Mouse (Mus musculus) midbrain, embryonic 12.5 days (tissue): ENCODE data around the gene Relt. TPM values are rescaled to one million over a fixed set of nuclear protein-coding genes. Genes with fewer than 3 reads are reported as not detected.

Experiments used
- ATAC-seq: fragments of 200-750 bp; cut with Nextera tagmentation; 2 replicates; pipeline ENCODE4 v1.8.0; 2017; ENCODE audit warnings: low read depth, moderate TSS enrichment, moderate library complexity; ENCODE audit not compliant: low FRiP score
- H3K27ac ChIP-seq: fragments of 300-500 bp; sonication (generic); replicated peaks from 2 replicates; pipeline ENCODE4 v1.5.1; 2016; ENCODE audit warnings: mild to moderate bottlenecking
- H3K27me3 ChIP-seq: fragments of 300-500 bp; sonication (generic); 2 replicates; pipeline ENCODE4 v1.6.1; 2016; ENCODE audit warnings: mild to moderate bottlenecking
- H3K36me3 ChIP-seq: fragments of 300-500 bp; sonication (generic); 2 replicates; pipeline ENCODE4 v1.6.1; 2016
- H3K4me1 ChIP-seq: fragments of 300-500 bp; sonication (generic); 2 replicates; pipeline ENCODE4 v1.6.1; 2016
- H3K4me2 ChIP-seq: fragments of 300-500 bp; sonication (generic); replicated peaks from 2 replicates; pipeline ENCODE4 v1.6.1; 2016; ENCODE audit warnings: mild to moderate bottlenecking, moderate library complexity
- H3K4me3 ChIP-seq: fragments of 300-500 bp; sonication (generic); 2 replicates; pipeline ENCODE4 v1.5.1; 2016; ENCODE audit warnings: mild to moderate bottlenecking
- H3K9ac ChIP-seq: fragments of 300-500 bp; sonication (generic); replicated peaks from 2 replicates; pipeline ENCODE4 v1.6.1; 2016; ENCODE audit warnings: mild to moderate bottlenecking, moderate library complexity
- H3K9me3 ChIP-seq: fragments of 300-500 bp; sonication (generic); 2 replicates; pipeline ENCODE4 v1.6.1; 2016; ENCODE audit warnings: mild to moderate bottlenecking
- WGBS: fragments of 180-500 bp; shearing (Covaris S2); methylation state at CpG from one replicate; pipeline ENCODE4 v1.1.7; 2016; 5-methylcytosine and 5-hydroxymethylcytosine counted together
- polyA plus RNA-seq: library from polyadenylated mRNA; unstranded; fragments of >200 nt; fragmentation: Nextera tagmentation; extraction: Ambion mirVana; gene quantifications from 2 replicates; pipeline ENCODE4 v1.2.1, GENCODE M21; 2016

Gene Relt
- polyA plus RNA-seq, 1 experiment from 2014 or later, result 2.4 TPM

- Histone ChIP-seq H3K4me3 (peak overlapping the region; percentile 51), H3K4me2 (peak overlapping the region; percentile 90), H3K9ac (peak overlapping the region; percentile 83), H3K36me3 (peaks cover 5% of the 10 kb centered on the region; the same call in 1 of the 2 replicates), H3K9me3 (no peaks in the 10 kb centered on the region), H3K4me1 (peaks cover 27% of the 10 kb centered on the region), H3K27me3 (0 out of 2 replicates have a peak, but pooled peaks cover 2% of the 10 kb centered on the region), H3K27ac (peak overlapping the region; percentile 15; the same call in 1 of the 2 replicates)
- ATAC-seq, result peak; percentile 59
- 3% methylated on average over 12 of the region's 12 CpGs for WGBS
Observed at GRCm38 (mm10) chr7:100894833-100895226, 31.6 kb upstream of the Relt start.

GRCm38 (mm10) chr7:100894057-100894832, 31.0 kb upstream of the Relt start:
- peak overlapping the region; percentile 51 for H3K4me3 ChIP-seq
- no peaks in the 10 kb centered on the region for H3K9me3 ChIP-seq
- peak overlapping the region; percentile 83 for H3K9ac ChIP-seq
- H3K4me2 ChIP-seq, result peak overlapping the region; percentile 90
- H3K36me3 ChIP-seq, result peaks cover 11% of the 10 kb centered on the region; the same call in 1 of the 2 replicates
- 0 out of 2 replicates have a peak, but pooled peaks cover 2% of the 10 kb centered on the region for H3K27me3 ChIP-seq
- peaks cover 27% of the 10 kb centered on the region for H3K4me1 ChIP-seq
- peak overlapping the region; percentile 15; the same call in 1 of the 2 replicates for H3K27ac ChIP-seq
- WGBS, result 4% methylated on average over 52 of the region's 53 CpGs
- peak; percentile 69 for ATAC-seq

- 0 out of 2 replicates have a peak, but pooled peaks cover 2% of the 10 kb centered on the region for H3K27me3 ChIP-seq
- peaks cover 15% of the 10 kb centered on the region; the same call in 1 of the 2 replicates for H3K36me3 ChIP-seq
- WGBS, result 47% methylated on average over 20 of the region's 20 CpGs
- peak overlapping the region; percentile 90 for H3K4me2 ChIP-seq
- H3K9me3 ChIP-seq, result no peaks in the 10 kb centered on the region
- H3K9ac ChIP-seq, result peak overlapping the region; percentile 83; the same call in 1 of the 2 replicates
- H3K4me1 ChIP-seq, result peaks cover 27% of the 10 kb centered on the region
- H3K27ac ChIP-seq, result 0 out of 2 replicates have a peak overlapping the region, but pooled peaks have one; percentile 1
- ATAC-seq, result peak; percentile 25; the same call in 1 of the 2 replicates
- peak overlapping the region; percentile 51 for H3K4me3 ChIP-seq
Observed at GRCm38 (mm10) chr7:100893249-100894056, 30.2 kb upstream of the Relt start.

GRCm38 (mm10) chr7:100886535-100886934, 23.3 kb upstream of the Relt start:
- H3K9ac ChIP-seq, result no peak overlapping the region
- peaks cover 46% of the 10 kb centered on the region for H3K36me3 ChIP-seq

GRCm38 (mm10) chr7:100884460-100884859, 21.2 kb upstream of the Relt start:
- no peak for ATAC-seq
- no peak overlapping the region for H3K27ac ChIP-seq
- WGBS, result 92% methylated on average over 4 of the region's 4 CpGs
- H3K9ac ChIP-seq, result no peak overlapping the region
- peaks cover 50% of the 10 kb centered on the region for H3K36me3 ChIP-seq
- H3K4me2 ChIP-seq, result no peak overlapping the region
- no peak overlapping the region for H3K4me3 ChIP-seq
- 0 out of 2 replicates have a peak, but pooled peaks cover 5% of the 10 kb centered on the region for H3K4me1 ChIP-seq
- H3K27me3 ChIP-seq, result no peaks in the 10 kb centered on the region
- H3K9me3 ChIP-seq, result no peaks in the 10 kb centered on the region

More at GRCm38 (mm10) chr7:100886535-100886934, 23.3 kb upstream of the Relt start:
- H3K4me2 ChIP-seq, result no peak overlapping the region
- no peaks in the 10 kb centered on the region for H3K4me1 ChIP-seq
- WGBS, result 33% methylated on average over 3 of the region's 3 CpGs
- no peaks in the 10 kb centered on the region for H3K9me3 ChIP-seq
- no peaks in the 10 kb centered on the region for H3K27me3 ChIP-seq
- H3K4me3 ChIP-seq, result no peak overlapping the region
- no peak overlapping the region for H3K27ac ChIP-seq
- ATAC-seq, result no peak

GRCm38 (mm10) chr7:100881950-100882349, 18.7 kb upstream of the Relt start:
- H3K4me2 ChIP-seq, result no peak overlapping the region
- no peak overlapping the region for H3K27ac ChIP-seq
- ATAC-seq, result no peak
- H3K4me1 ChIP-seq, result 0 out of 2 replicates have a peak, but pooled peaks cover 5% of the 10 kb centered on the region
- H3K36me3 ChIP-seq, result peaks cover 55% of the 10 kb centered on the region
- no peak overlapping the region for H3K4me3 ChIP-seq
- no peak overlapping the region for H3K9ac ChIP-seq
- 90% methylated on average over 4 of the region's 4 CpGs for WGBS
- H3K27me3 ChIP-seq, result no peaks in the 10 kb centered on the region
- no peaks in the 10 kb centered on the region for H3K9me3 ChIP-seq

- 91% methylated on average over 9 of the region's 9 CpGs for WGBS
- Histone ChIP-seq H3K4me1 (0 out of 2 replicates have a peak, but pooled peaks cover 5% of the 10 kb centered on the region), H3K4me2 (no peak overlapping the region), H3K4me3 (no peak overlapping the region), H3K27me3 (no peaks in the 10 kb centered on the region), H3K9me3 (no peaks in the 10 kb centered on the region), H3K36me3 (peaks cover 59% of the 10 kb centered on the region), H3K27ac (no peak overlapping the region), H3K9ac (no peak overlapping the region)
- no peak for ATAC-seq
Observed at GRCm38 (mm10) chr7:100881531-100881930, 18.3 kb upstream of the Relt start.

- Histone ChIP-seq H3K27ac (no peak overlapping the region), H3K36me3 (peaks cover 58% of the 10 kb centered on the region), H3K4me2 (0 out of 2 replicates have a peak overlapping the region, but pooled peaks have one; percentile 22), H3K4me3 (no peak overlapping the region), H3K27me3 (no peaks in the 10 kb centered on the region), H3K4me1 (0 out of 2 replicates have a peak, but pooled peaks cover 5% of the 10 kb centered on the region), H3K9me3 (no peaks in the 10 kb centered on the region), H3K9ac (no peak overlapping the region; the same call in 1 of the 2 replicates)
- 12% methylated on average over 20 of the region's 20 CpGs for WGBS
- ATAC-seq, result peak; percentile 17
Observed at GRCm38 (mm10) chr7:100879595-100879994, 16.3 kb upstream of the Relt start.

GRCm38 (mm10) chr7:100876771-100877170, 13.5 kb upstream of the Relt start:
- Histone ChIP-seq H3K9ac (no peak overlapping the region), H3K4me3 (no peak overlapping the region), H3K27ac (no peak overlapping the region), H3K9me3 (no peaks in the 10 kb centered on the region), H3K4me1 (0 out of 2 replicates have a peak, but pooled peaks cover 5% of the 10 kb centered on the region), H3K4me2 (no peak overlapping the region), H3K36me3 (peaks cover 58% of the 10 kb centered on the region), H3K27me3 (no peaks in the 10 kb centered on the region)
- ATAC-seq, result no peak
- WGBS, result 92% methylated on average over 9 of the region's 9 CpGs

GRCm38 (mm10) chr7:100876293-100876692, 13.0 kb upstream of the Relt start:
- H3K36me3 ChIP-seq, result peaks cover 55% of the 10 kb centered on the region
- ATAC-seq, result no peak
- H3K4me1 ChIP-seq, result 0 out of 2 replicates have a peak, but pooled peaks cover 5% of the 10 kb centered on the region
- no peaks in the 10 kb centered on the region for H3K9me3 ChIP-seq
- no peaks in the 10 kb centered on the region for H3K27me3 ChIP-seq
- H3K27ac ChIP-seq, result no peak overlapping the region
- H3K4me3 ChIP-seq, result no peak overlapping the region
- WGBS, result 93% methylated on average over 13 of the region's 13 CpGs
- no peak overlapping the region for H3K9ac ChIP-seq
- no peak overlapping the region for H3K4me2 ChIP-seq

GRCm38 (mm10) chr7:100875822-100876221, 12.6 kb upstream of the Relt start:
- ATAC-seq, result no peak
- Histone ChIP-seq H3K27ac (no peak overlapping the region), H3K4me3 (no peak overlapping the region), H3K36me3 (peaks cover 50% of the 10 kb centered on the region), H3K4me2 (no peak overlapping the region), H3K9me3 (no peaks in the 10 kb centered on the region), H3K4me1 (0 out of 2 replicates have a peak, but pooled peaks cover 5% of the 10 kb centered on the region), H3K27me3 (no peaks in the 10 kb centered on the region), H3K9ac (no peak overlapping the region)
- 77% methylated on average over 1 of the region's 1 CpGs for WGBS
